Mouse (Mus musculus): ENCODE results near the gene Gm13030. TPM values are rescaled to one million over a fixed set of nuclear protein-coding genes. Genes with fewer than 3 reads are reported as not detected.
A peak's percentile ranks its signal among the peaks of the same experiment; 100 is the strongest.
"Not testable (repeated sequence)": the region's sequence is repeated elsewhere in the genome, so short reads cannot be mapped to it uniquely, and the experiment has no call there.

Gene Gm13030
- polyA plus RNA-seq, 1 experiment from 2014 or later: not detected

DNA sequence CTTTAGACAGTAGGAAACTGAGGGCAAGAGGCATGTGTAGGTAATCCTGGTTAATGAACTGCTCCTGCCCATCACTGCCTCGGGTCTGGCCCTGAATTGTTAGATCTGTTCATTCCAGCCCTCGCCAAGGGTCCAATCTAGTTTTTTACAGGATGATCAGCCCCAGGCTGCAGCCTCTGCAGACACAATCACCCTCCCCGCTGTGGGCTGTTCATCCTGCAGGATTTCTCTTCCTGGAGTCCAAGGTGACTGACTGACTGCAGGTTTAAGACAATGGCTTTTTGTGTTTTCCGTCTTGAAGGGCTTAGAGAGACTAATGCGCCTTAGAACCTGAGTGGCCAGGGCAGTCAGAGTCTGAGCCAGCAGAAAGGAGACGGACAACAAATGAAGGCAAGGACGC is 15.4 kb upstream of the Gm13030 start:
- H3K27ac ChIP-seq (replicated peaks): 0 out of 2 replicates have a peak overlapping the region, but pooled peaks have one; percentile 49
- peaks cover 28% of the 10 kb centered on the region for H3K36me3 ChIP-seq
- no peaks in the 10 kb centered on the region for H3K9me3 ChIP-seq (replicated peaks)
- no peak for ATAC-seq (ENCODE audit: low FRiP score)
- H3K4me1 ChIP-seq: no peaks in the 10 kb centered on the region
- H3K4me3 ChIP-seq (replicated peaks): no peak overlapping the region
- H3K4me2 ChIP-seq: no peak overlapping the region
- WGBS: 49% methylated on average over 7 of the region's 7 CpGs
- H3K27me3 ChIP-seq (replicated peaks): no peaks in the 10 kb centered on the region
- no peak overlapping the region for H3K9ac ChIP-seq (replicated peaks)

DNA sequence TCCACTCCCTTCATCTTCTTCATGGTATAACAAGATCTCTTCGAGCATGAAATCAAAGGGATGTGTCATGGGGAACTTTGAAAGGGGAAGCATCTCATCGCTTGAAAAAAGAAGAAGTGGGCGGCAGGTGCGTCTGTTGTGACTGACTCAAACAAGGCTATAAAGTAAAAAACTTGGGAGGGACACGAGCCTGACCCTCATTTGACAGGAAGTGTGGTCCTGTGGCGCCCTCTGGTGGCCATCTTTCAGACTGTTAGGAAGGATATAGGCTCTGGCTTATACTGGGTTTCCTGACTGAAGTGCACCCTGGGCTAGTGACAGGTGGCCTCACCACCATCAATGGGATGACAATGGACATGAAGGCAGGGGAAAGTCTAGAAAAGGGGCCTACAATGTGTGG is 10.5 kb upstream of the Gm13030 start:
- no peak for ATAC-seq (ENCODE audit: low FRiP score)
- Histone ChIP-seq H3K36me3 (no peaks in the 10 kb centered on the region), H3K27me3 (replicated peaks) (0 out of 2 replicates have a peak, but pooled peaks cover 10% of the 10 kb centered on the region), H3K9ac (replicated peaks) (no peak overlapping the region), H3K9me3 (replicated peaks) (no peaks in the 10 kb centered on the region), H3K4me1 (peaks cover 9% of the 10 kb centered on the region), H3K4me3 (replicated peaks) (no peak overlapping the region), H3K4me2 (no peak overlapping the region), H3K27ac (replicated peaks) (no peak overlapping the region)
- WGBS: 13% methylated on average over 6 of the region's 6 CpGs

GRCm38 (mm10) chr4:138882179-138882578 is 8.4 kb upstream of the Gm13030 start:
- no peak for ATAC-seq (ENCODE audit: low FRiP score)
- Histone ChIP-seq H3K27ac (replicated peaks) (no peak overlapping the region; the same call in 1 of the 2 replicates), H3K9ac (replicated peaks) (no peak overlapping the region), H3K4me3 (replicated peaks) (no peak overlapping the region), H3K36me3 (no peaks in the 10 kb centered on the region), H3K9me3 (replicated peaks) (no peaks in the 10 kb centered on the region), H3K27me3 (replicated peaks) (0 out of 2 replicates have a peak, but pooled peaks cover 11% of the 10 kb centered on the region), H3K4me2 (peak overlapping the region; percentile 42), H3K4me1 (peaks cover 9% of the 10 kb centered on the region)
- whole genome bisulfite sequencing: 12% methylated on average over 14 of the region's 16 CpGs

- Histone ChIP-seq H3K27ac (replicated peaks) (no peak overlapping the region), H3K27me3 (replicated peaks) (0 out of 2 replicates have a peak, but pooled peaks cover 11% of the 10 kb centered on the region), H3K4me2 (no peak overlapping the region), H3K4me3 (replicated peaks) (no peak overlapping the region), H3K4me1 (peaks cover 9% of the 10 kb centered on the region), H3K9ac (replicated peaks) (no peak overlapping the region), H3K9me3 (replicated peaks) (no peaks in the 10 kb centered on the region), H3K36me3 (no peaks in the 10 kb centered on the region)
- WGBS: 86% methylated on average over 7 of the region's 7 CpGs
- no peak for ATAC-seq (ENCODE audit: low FRiP score)
These were observed 7.2 kb upstream of the Gm13030 start for GRCm38 (mm10) chr4:138880811-138881584.

- H3K9ac ChIP-seq (replicated peaks): no peak overlapping the region
- ATAC-seq (ENCODE audit: low FRiP score): no peak
- H3K4me3 ChIP-seq (replicated peaks): no peak overlapping the region
- no peak overlapping the region for H3K4me2 ChIP-seq
- 85% methylated on average over 11 of the region's 11 CpGs for WGBS
- H3K36me3 ChIP-seq: no peaks in the 10 kb centered on the region
- 0 out of 2 replicates have a peak, but pooled peaks cover 11% of the 10 kb centered on the region for H3K27me3 ChIP-seq (replicated peaks)
- H3K27ac ChIP-seq (replicated peaks): no peak overlapping the region
- H3K9me3 ChIP-seq (replicated peaks): no peaks in the 10 kb centered on the region
- peaks cover 9% of the 10 kb centered on the region for H3K4me1 ChIP-seq
These were observed 6.0 kb upstream of the Gm13030 start for GRCm38 (mm10) chr4:138879808-138880207.

- H3K9ac ChIP-seq (replicated peaks): no peak overlapping the region
- H3K4me3 ChIP-seq (replicated peaks): no peak overlapping the region
- H3K4me1 ChIP-seq: peaks cover 9% of the 10 kb centered on the region
- 58% methylated on average over 8 of the region's 8 CpGs for WGBS
- H3K9me3 ChIP-seq (replicated peaks): no peaks in the 10 kb centered on the region
- H3K27me3 ChIP-seq (replicated peaks): 0 out of 2 replicates have a peak, but pooled peaks cover 11% of the 10 kb centered on the region
- H3K27ac ChIP-seq (replicated peaks): no peak overlapping the region
- no peak overlapping the region for H3K4me2 ChIP-seq
- ATAC-seq (ENCODE audit: low FRiP score): no peak
- H3K36me3 ChIP-seq: no peaks in the 10 kb centered on the region
These were observed 5.0 kb upstream of the Gm13030 start for GRCm38 (mm10) chr4:138878783-138879182.

- no peaks in the 10 kb centered on the region for H3K9me3 ChIP-seq (replicated peaks)
- H3K27me3 ChIP-seq (replicated peaks): 0 out of 2 replicates have a peak, but pooled peaks cover 11% of the 10 kb centered on the region
- H3K4me3 ChIP-seq (replicated peaks): no peak within 1 kb of the TSS
- no peak within 1 kb of the TSS for H3K27ac ChIP-seq (replicated peaks)
- no peak for ATAC-seq (ENCODE audit: low FRiP score)
- 85% methylated on average over 4 of the region's 4 CpGs for WGBS
- no peaks in the 10 kb centered on the region for H3K36me3 ChIP-seq
- peaks cover 9% of the 10 kb centered on the region for H3K4me1 ChIP-seq
- H3K4me2 ChIP-seq: no peak within 1 kb of the TSS
- H3K9ac ChIP-seq (replicated peaks): no peak within 1 kb of the TSS
These were observed 4.0 kb upstream of the Gm13030 start, which contains the start of gene Pla2g2e for GRCm38 (mm10) chr4:138877731-138878130. Gene Pla2g2e, plus strand, starts transcription at chr4:138877942.

GRCm38 (mm10) chr4:138875986-138876385 is 2.2 kb upstream of the Gm13030 start:
- H3K9me3 ChIP-seq (replicated peaks): no peaks in the 10 kb centered on the region
- H3K4me2 ChIP-seq: no peak overlapping the region
- H3K4me1 ChIP-seq: no peaks in the 10 kb centered on the region
- no peak overlapping the region for H3K27ac ChIP-seq (replicated peaks)
- no peak overlapping the region for H3K4me3 ChIP-seq (replicated peaks)
- ATAC-seq (ENCODE audit: low FRiP score): no peak
- H3K9ac ChIP-seq (replicated peaks): no peak overlapping the region
- H3K36me3 ChIP-seq: no peaks in the 10 kb centered on the region
- WGBS: 95% methylated on average over 2 of the region's 2 CpGs
- 0 out of 2 replicates have a peak, but pooled peaks cover 5% of the 10 kb centered on the region for H3K27me3 ChIP-seq (replicated peaks)

- not testable (repeated sequence) for H3K4me1 ChIP-seq; ATAC-seq (ENCODE audit: low FRiP score); H3K27ac ChIP-seq (replicated peaks); H3K4me2 ChIP-seq; H3K4me3 ChIP-seq (replicated peaks); H3K36me3 ChIP-seq; H3K27me3 ChIP-seq (replicated peaks); H3K9ac ChIP-seq (replicated peaks); H3K9me3 ChIP-seq (replicated peaks)
- WGBS: 73% methylated on average over 2 of the region's 2 CpGs
These were observed 1.5 kb upstream of the Gm13030 start for GRCm38 (mm10) chr4:138875275-138875674.

DNA sequence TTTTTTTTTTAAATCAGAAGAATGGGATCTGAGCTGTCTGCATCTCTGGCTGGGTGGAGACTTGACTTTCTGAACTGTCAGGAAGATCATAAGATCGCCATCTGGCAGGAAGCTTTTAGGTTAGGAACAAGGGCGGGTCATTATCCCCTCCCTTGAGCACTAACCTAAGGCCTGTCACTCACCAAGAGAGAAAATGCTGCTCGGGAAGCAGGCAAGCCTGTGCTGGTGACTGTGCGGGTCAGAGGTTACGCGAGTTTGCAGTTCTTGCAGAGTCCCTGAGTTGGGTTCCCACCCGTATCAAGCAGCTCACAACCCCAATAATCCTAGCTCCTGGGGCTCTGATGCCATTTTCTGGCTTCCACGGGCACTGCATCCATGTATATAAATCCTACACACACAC is 5.1 kb downstream of the Gm13030 start:
- ATAC-seq (ENCODE audit: low FRiP score): no peak
- Histone ChIP-seq H3K4me1 (no peaks in the 10 kb centered on the region), H3K4me3 (replicated peaks) (no peak overlapping the region), H3K27ac (replicated peaks) (no peak overlapping the region), H3K9ac (replicated peaks) (no peak overlapping the region), H3K4me2 (no peak overlapping the region), H3K27me3 (replicated peaks) (no peaks in the 10 kb centered on the region), H3K9me3 (replicated peaks) (no peaks in the 10 kb centered on the region), H3K36me3 (no peaks in the 10 kb centered on the region)
- 61% methylated on average over 8 of the region's 8 CpGs for WGBS

- ATAC-seq (ENCODE audit: low FRiP score): no peak
- WGBS: 14% methylated on average over 7 of the region's 7 CpGs
- Histone ChIP-seq H3K4me1 (no peaks in the 10 kb centered on the region), H3K9ac (replicated peaks) (no peak overlapping the region), H3K4me3 (replicated peaks) (no peak overlapping the region), H3K36me3 (no peaks in the 10 kb centered on the region), H3K27ac (replicated peaks) (no peak overlapping the region), H3K27me3 (replicated peaks) (no peaks in the 10 kb centered on the region), H3K9me3 (replicated peaks) (no peaks in the 10 kb centered on the region), H3K4me2 (no peak overlapping the region)
These were observed 7.4 kb downstream of the Gm13030 start for GRCm38 (mm10) chr4:138866413-138866812.

- Histone ChIP-seq H3K4me3 (replicated peaks) (no peak overlapping the region), H3K27me3 (replicated peaks) (no peaks in the 10 kb centered on the region), H3K27ac (replicated peaks) (no peak overlapping the region), H3K9me3 (replicated peaks) (no peaks in the 10 kb centered on the region), H3K9ac (replicated peaks) (no peak overlapping the region), H3K4me2 (no peak overlapping the region), H3K4me1 (no peaks in the 10 kb centered on the region), H3K36me3 (no peaks in the 10 kb centered on the region)
- 74% methylated on average over 6 of the region's 6 CpGs for WGBS
- ATAC-seq (ENCODE audit: low FRiP score): no peak
These were observed 7.8 kb downstream of the Gm13030 start for GRCm38 (mm10) chr4:138865991-138866390.
